Mouse (Mus musculus) bone marrow, adult 2 months (tissue): ENCODE measurements at regions not wholly inside any gene's neighbourhood (a gene's known extent, or its start where the extent isn't known, plus 50 kb on each side); places are given as distances from the start of the nearest gene placed in this dataset.

ENCODE experiments used
- CTCF ChIP-seq: fragments of 200-500 bp; IDR thresholded peaks from 2 replicates; pipeline ENCODE4 v1.5.1; 2011; ENCODE audit warnings: low read length, control low read depth; ENCODE audit not compliant: control insufficient read depth, insufficient read depth
- POLR2A ChIP-seq: fragments of 200-500 bp; IDR thresholded peaks from 2 replicates; pipeline ENCODE4 v1.6.1; 2011; ENCODE audit warnings: low read depth, mild to moderate bottlenecking, control low read depth, low read length, borderline replicate concordance; ENCODE audit not compliant: control insufficient read depth

DNA sequence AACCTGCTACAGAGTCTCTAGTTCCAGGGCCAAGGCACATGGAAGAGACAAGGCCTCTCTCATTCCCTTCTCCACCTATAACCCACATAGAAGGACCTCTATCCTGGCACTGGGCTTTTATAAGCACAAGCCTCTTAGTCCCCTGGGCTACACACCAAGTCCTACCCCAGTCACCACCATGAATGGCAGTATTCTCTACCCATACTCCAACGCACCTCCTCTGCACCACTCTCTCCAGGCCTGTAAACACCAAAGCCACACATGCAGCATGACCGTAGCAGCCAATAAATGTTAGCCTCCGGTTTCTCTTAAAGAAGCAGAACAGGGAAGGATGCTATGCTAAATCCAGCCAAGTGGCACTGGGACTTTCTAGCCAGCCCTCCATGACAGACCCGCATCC is 252.1 kb upstream of the Zmiz1 start:
- TF ChIP-seq CTCF = no peak
- no peak for TF ChIP-seq POLR2A
